8 mouse cellular contexts compared by ENCODE assay signal in the genomic region with DNA sequence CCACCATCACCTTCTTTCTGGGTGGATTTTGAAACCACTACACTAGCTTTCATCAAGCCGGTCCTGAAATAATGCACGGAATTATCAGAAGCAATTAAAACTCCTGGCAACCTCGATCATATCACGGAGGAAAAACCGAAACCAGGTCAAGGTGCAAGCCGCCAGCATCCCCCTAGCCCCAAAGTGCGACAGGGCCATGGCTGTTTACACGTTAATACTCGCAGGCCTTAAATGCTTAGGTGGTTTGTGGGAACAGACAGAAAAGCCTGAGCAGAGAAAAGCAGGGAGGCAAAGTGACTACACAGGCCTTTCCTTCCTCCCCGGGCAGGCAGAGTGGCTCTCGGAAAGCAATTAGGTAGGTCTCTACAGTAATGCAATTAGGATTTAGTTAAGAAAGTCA. TPM values are rescaled to one million over a fixed set of nuclear protein-coding genes. Genes with fewer than 3 reads are reported as not detected.
DNase-seq lines count a peak whose midpoint lies in the region; ATAC-seq and TF ChIP-seq lines count a peak whose summit lies in the region.

No protein-coding gene starts in this region.

- WGBS in bone marrow, adult 2 months = 8% methylated on average over 11 of the region's 11 CpGs
- WGBS in heart, embryonic 11.5 days (ENCODE audit: insufficient replicate concordance) = 8% methylated on average over 11 of the region's 11 CpGs
- 3% methylated on average over 11 of the region's 11 CpGs for WGBS in kidney, postnatal 0 days
- WGBS in midbrain, embryonic 16.5 days = 4% methylated on average over 11 of the region's 11 CpGs

- 0 out of 2 replicates have a peak overlapping the region, but pooled peaks have one; percentile 21 for H3K27ac ChIP-seq in bone marrow, adult 2 months (ENCODE audit: control insufficient read depth, insufficient read depth, low read depth, low read length, poor library complexity)
- peak overlapping the region; percentile 88; the same call in 1 of the 2 replicates for H3K27ac ChIP-seq in heart, embryonic 11.5 days (ENCODE audit: low read depth, low read length)
- 0 out of 2 replicates have a peak overlapping the region, but pooled peaks have one; percentile 95 for H3K27ac ChIP-seq in kidney, postnatal 0 days
- H3K27ac ChIP-seq in midbrain, embryonic 16.5 days (ENCODE audit: low read length) = peak overlapping the region; percentile 5; the same call in 1 of the 2 replicates

- no peaks in the 10 kb centered on the region for H3K9me3 ChIP-seq in heart, embryonic 11.5 days (replicated peaks; ENCODE audit: control insufficient read depth, low read length)
- H3K9me3 ChIP-seq in kidney, postnatal 0 days (replicated peaks; ENCODE audit: low read length) = no peaks in the 10 kb centered on the region
- no peaks in the 10 kb centered on the region for H3K9me3 ChIP-seq in midbrain, embryonic 16.5 days (replicated peaks; ENCODE audit: control insufficient read depth, low read length, poor library complexity, severe bottlenecking)

- DNase-seq in left cerebral cortex, postnatal 25 days (ENCODE audit: low spot score in 2 of 2) = peak; percentile 26 to 33
- no peak for DNase-seq in left cerebral cortex, adult 18-20 months (ENCODE audit: low spot score in 2 of 2)
- DNase-seq in kidney, postnatal 0 days (ENCODE audit: low spot score) = peak; percentile 49
- DNase-seq in left cerebral cortex, adult 8-10 months (ENCODE audit: low spot score in 2 of 2) = no peak
- DNase-seq in testis, postnatal 10 days (ENCODE audit: low spot score) = no peak

- H3K36me3 ChIP-seq in heart, embryonic 11.5 days (ENCODE audit: control insufficient read depth, insufficient read depth, low read length) = no peaks in the 10 kb centered on the region
- H3K36me3 ChIP-seq in kidney, postnatal 0 days (ENCODE audit: insufficient read depth, low read length) = no peaks in the 10 kb centered on the region
- H3K36me3 ChIP-seq in midbrain, embryonic 16.5 days (ENCODE audit: control insufficient read depth, insufficient read depth, low read length) = no peaks in the 10 kb centered on the region

- TF ChIP-seq CTCF in bone marrow, adult 2 months (IDR thresholded peaks at IDR 0.05; ENCODE audit: control insufficient read depth, insufficient read depth, low read length) = no peak
- TF ChIP-seq CTCF in kidney, postnatal 0 days (IDR thresholded peaks at IDR 0.05; ENCODE audit: low read depth) = no peak

- ATAC-seq in heart, embryonic 11.5 days (replicated peaks; ENCODE audit: insufficient number of reproducible peaks, low FRiP score, low TSS enrichment) = no peak
- no peak for ATAC-seq in kidney, postnatal 0 days (replicated peaks; ENCODE audit: low FRiP score, low read depth)
- ATAC-seq in midbrain, embryonic 16.5 days = no peak

- H3K27me3 ChIP-seq in heart, embryonic 11.5 days (ENCODE audit: control insufficient read depth, insufficient read depth, low read length) = no peaks in the 10 kb centered on the region
- H3K27me3 ChIP-seq in kidney, postnatal 0 days (ENCODE audit: insufficient read depth, low read length) = no peaks in the 10 kb centered on the region
- H3K27me3 ChIP-seq in midbrain, embryonic 16.5 days (ENCODE audit: control insufficient read depth, insufficient read depth, low read depth, low read length) = no peaks in the 10 kb centered on the region

- peak overlapping the region; percentile 63 for H3K4me3 ChIP-seq in bone marrow, adult 2 months (replicated peaks; ENCODE audit: control insufficient read depth, low read depth, low read length)
- H3K4me3 ChIP-seq in heart, embryonic 11.5 days (ENCODE audit: low read depth, low read length) = peak overlapping the region; percentile 82
- H3K4me3 ChIP-seq in kidney, postnatal 0 days (replicated peaks; ENCODE audit: low read depth, low read length) = peak overlapping the region; percentile 82
- H3K4me3 ChIP-seq in midbrain, embryonic 16.5 days (ENCODE audit: low read depth, low read length) = peak overlapping the region; percentile 89

- intact Hi-C loops in left cerebral cortex, postnatal 25 days (cut with DNase I) = loop anchor here (2.0 to 5.0 kb wide), 3 partner anchors 120 to 273 kb away; no protein-coding TSS in a partner anchor

- peak overlapping the region; percentile 80 for H3K4me2 ChIP-seq in heart, embryonic 11.5 days
- peak overlapping the region; percentile 88 for H3K4me2 ChIP-seq in kidney, postnatal 0 days (ENCODE audit: low read length)
- H3K4me2 ChIP-seq in midbrain, embryonic 16.5 days (ENCODE audit: low read length) = peak overlapping the region; percentile 67

- no peaks in the 10 kb centered on the region; the same call in none of the 2 replicates for H3K4me1 ChIP-seq in bone marrow, adult 2 months (ENCODE audit: control insufficient read depth, insufficient read depth, low read length)
- H3K4me1 ChIP-seq in heart, embryonic 11.5 days (ENCODE audit: control insufficient read depth, insufficient read depth, low read length) = peaks cover 32% of the 10 kb centered on the region
- peaks cover 23% of the 10 kb centered on the region for H3K4me1 ChIP-seq in kidney, postnatal 0 days (replicated peaks; ENCODE audit: insufficient read depth, low read length)
- peaks cover 34% of the 10 kb centered on the region for H3K4me1 ChIP-seq in midbrain, embryonic 16.5 days (ENCODE audit: control insufficient read depth, insufficient read depth, low read length)

- no peak for TF ChIP-seq POLR2A in bone marrow, adult 2 months (IDR thresholded peaks at IDR 0.05; ENCODE audit: borderline replicate concordance, control insufficient read depth, low read depth, low read length)

- peak overlapping the region; percentile 89 for H3K9ac ChIP-seq in heart, embryonic 11.5 days (ENCODE audit: low read depth, low read length)
- H3K9ac ChIP-seq in kidney, postnatal 0 days (ENCODE audit: low read depth, low read length) = peak overlapping the region; percentile 89
- H3K9ac ChIP-seq in midbrain, embryonic 16.5 days (ENCODE audit: low read depth, low read length) = peak overlapping the region; percentile 80

RNA-seq across cellular contexts. Expression of a gene that starts 16.4 kb away (rescaled TPM):
- total RNA-seq in left cerebral cortex, postnatal 25 days (2021) = 100 to 1,000 TPM; 111 to 112 TPM
- total RNA-seq in left cerebral cortex, adult 18-20 months (2021) = 100 to 1,000 TPM; 108 to 111 TPM
- polyA plus RNA-seq in bone marrow, adult 2 months (2011; ENCODE audit: insufficient read depth, insufficient read length, low replicate concordance, missing spikeins) = 13.7 and 18.1 TPM in 2 replicates
- polyA plus RNA-seq in heart, embryonic 11.5 days (2014; fragmentation: Nextera tagmentation; extraction: Ambion mirVana) = 11.4 and 12.5 TPM in 2 replicates
- polyA plus RNA-seq in kidney, postnatal 0 days (2015; fragmentation: Nextera tagmentation; extraction: Ambion mirVana) = 13.1 and 13.9 TPM in 2 replicates
- 24.8 and 25.3 TPM in 2 replicates for polyA plus RNA-seq in midbrain, embryonic 16.5 days (2015; fragmentation: Nextera tagmentation; extraction: Ambion mirVana)
- total RNA-seq in left cerebral cortex, adult 8-10 months (2022) = 10 to 100 TPM; 81.5 to 98.0 (median 88.2) TPM

Comparison
In these comparisons a context has a peak if more than half of its experiments do, and no peak if none do; other contexts are left out.
1. DNase-seq: peak in left cerebral cortex, postnatal 25 days (2 of 2) and kidney, postnatal 0 days (single experiment); none in left cerebral cortex, adult 18-20 months (0 of 2), left cerebral cortex, adult 8-10 months (0 of 2) and testis, postnatal 10 days (single experiment).
2. H3K27ac ChIP-seq: peak in every context shown above with its lines; median percentile 95 in kidney, postnatal 0 days; 88 in heart, embryonic 11.5 days; 21 in bone marrow, adult 2 months; 5 in midbrain, embryonic 16.5 days.
3. Peak in every context shown above with its lines, with median percentiles within 50 percentile points of each other: H3K4me3 ChIP-seq, H3K4me2 ChIP-seq and H3K9ac ChIP-seq.